Mouse (Mus musculus) NIH3T3 (cell line): ENCODE data around the gene Akr1c18.

Experiments used
- DNase-seq: peaks from one replicate; pipeline ENCODE4 v3.0.0-alpha.2; 2012; ENCODE audit warnings: low read depth

Gene Akr1c18

GRCm38 (mm10) chr13:4102721-4103120 is 47.7 kb downstream of the Akr1c18 start:
- no peak for DNase-seq

DNA sequence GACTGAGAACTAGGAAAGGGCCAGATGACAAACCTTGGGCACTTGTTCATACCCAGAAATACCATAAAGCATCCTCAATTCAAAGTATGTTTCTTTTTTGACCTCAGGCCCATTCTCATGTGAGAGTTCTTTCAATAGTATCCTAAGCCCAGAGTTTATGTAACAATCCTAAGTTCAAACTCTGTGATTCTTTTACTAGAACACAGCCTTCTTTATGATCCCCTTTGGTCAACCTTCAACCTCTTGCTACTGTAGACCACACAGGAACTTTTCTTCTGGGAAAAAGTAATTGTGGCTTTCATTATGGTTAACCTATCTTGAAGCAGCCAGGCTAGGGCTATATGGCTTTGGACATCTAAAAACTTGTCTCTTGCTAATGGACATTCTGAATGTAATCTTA is 48.8 kb downstream of the Akr1c18 start:
- no peak for DNase-seq
